Mouse (Mus musculus): Measurements from ENCODE around the gene Zfp827. TPM values are rescaled to one million over a fixed set of nuclear protein-coding genes. Genes with fewer than 3 reads are reported as not detected.

Zfp827 gene
- polyA plus RNA-seq, 1 experiment from 2014 or later: 11.4 TPM

GRCm38 (mm10) chr8:79096970-79097369, 68.7 kb downstream of the Zfp827 start:
- ATAC-seq (ENCODE audit: low FRiP score, low read depth): no peak
- Histone ChIP-seq H3K9ac (no peak overlapping the region), H3K36me3 (peaks cover 15% of the 10 kb centered on the region; the same call in 1 of the 2 replicates), H3K9me3 (no peaks in the 10 kb centered on the region), H3K27ac (no peak overlapping the region), H3K4me1 (peaks cover 3% of the 10 kb centered on the region; the same call in 1 of the 2 replicates), H3K4me3 (no peak overlapping the region), H3K4me2 (replicated peaks) (no peak overlapping the region), H3K27me3 (replicated peaks) (no peaks in the 10 kb centered on the region)
- whole genome bisulfite sequencing: 65% methylated on average over 11 of the region's 11 CpGs

- Histone ChIP-seq H3K36me3 (peaks cover 7% of the 10 kb centered on the region; the same call in 1 of the 2 replicates), H3K4me1 (peaks cover 9% of the 10 kb centered on the region; the same call in 1 of the 2 replicates), H3K4me3 (no peak overlapping the region), H3K4me2 (replicated peaks) (no peak overlapping the region), H3K9ac (no peak overlapping the region), H3K27me3 (replicated peaks) (no peaks in the 10 kb centered on the region), H3K27ac (no peak overlapping the region), H3K9me3 (no peaks in the 10 kb centered on the region)
- no peak for ATAC-seq (ENCODE audit: low FRiP score, low read depth)
- 85% methylated on average over 4 of the region's 4 CpGs for WGBS
Measured at GRCm38 (mm10) chr8:79102707-79103106, 74.5 kb downstream of the Zfp827 start.

GRCm38 (mm10) chr8:79103185-79103878, 75.1 kb downstream of the Zfp827 start:
- H3K9ac ChIP-seq: no peak overlapping the region
- H3K27ac ChIP-seq: no peak overlapping the region
- no peaks in the 10 kb centered on the region for H3K27me3 ChIP-seq (replicated peaks)

GRCm38 (mm10) chr8:79103923-79104580, 75.8 kb downstream of the Zfp827 start:
- no peak overlapping the region for H3K4me2 ChIP-seq (replicated peaks)
- H3K27ac ChIP-seq: no peak overlapping the region
- H3K9ac ChIP-seq: no peak overlapping the region
- H3K36me3 ChIP-seq: peaks cover 11% of the 10 kb centered on the region; the same call in 1 of the 2 replicates
- no peak for ATAC-seq (ENCODE audit: low FRiP score, low read depth)
- H3K9me3 ChIP-seq: no peaks in the 10 kb centered on the region
- no peaks in the 10 kb centered on the region for H3K27me3 ChIP-seq (replicated peaks)
- no peak overlapping the region for H3K4me3 ChIP-seq
- H3K4me1 ChIP-seq: 0 out of 2 replicates have a peak, but pooled peaks cover 6% of the 10 kb centered on the region
- WGBS: 69% methylated on average over 9 of the region's 9 CpGs

More at GRCm38 (mm10) chr8:79103185-79103878, 75.1 kb downstream of the Zfp827 start:
- Histone ChIP-seq H3K4me2 (replicated peaks) (no peak overlapping the region), H3K4me3 (no peak overlapping the region), H3K4me1 (peaks cover 8% of the 10 kb centered on the region; the same call in 1 of the 2 replicates), H3K9me3 (no peaks in the 10 kb centered on the region), H3K36me3 (peaks cover 7% of the 10 kb centered on the region; the same call in 1 of the 2 replicates)
- 86% methylated on average over 14 of the region's 14 CpGs for WGBS
- no peak for ATAC-seq (ENCODE audit: low FRiP score, low read depth)

GRCm38 (mm10) chr8:79104634-79105033, 76.4 kb downstream of the Zfp827 start:
- Histone ChIP-seq H3K27ac (no peak overlapping the region), H3K9ac (no peak overlapping the region), H3K9me3 (no peaks in the 10 kb centered on the region), H3K36me3 (peaks cover 12% of the 10 kb centered on the region; the same call in 1 of the 2 replicates), H3K4me2 (replicated peaks) (no peak overlapping the region), H3K27me3 (replicated peaks) (no peaks in the 10 kb centered on the region), H3K4me3 (no peak overlapping the region), H3K4me1 (0 out of 2 replicates have a peak, but pooled peaks cover 6% of the 10 kb centered on the region)
- WGBS: 87% methylated on average over 9 of the region's 9 CpGs
- ATAC-seq (ENCODE audit: low FRiP score, low read depth): no peak

GRCm38 (mm10) chr8:79105186-79105585, 76.9 kb downstream of the Zfp827 start:
- Histone ChIP-seq H3K27me3 (replicated peaks) (no peaks in the 10 kb centered on the region), H3K4me2 (replicated peaks) (no peak overlapping the region), H3K27ac (no peak overlapping the region), H3K9ac (no peak overlapping the region), H3K4me1 (0 out of 2 replicates have a peak, but pooled peaks cover 6% of the 10 kb centered on the region), H3K4me3 (no peak overlapping the region), H3K9me3 (no peaks in the 10 kb centered on the region), H3K36me3 (peaks cover 12% of the 10 kb centered on the region; the same call in 1 of the 2 replicates)
- WGBS: 83% methylated on average over 10 of the region's 10 CpGs
- no peak for ATAC-seq (ENCODE audit: low FRiP score, low read depth)

GRCm38 (mm10) chr8:79111461-79111860, 83.2 kb downstream of the Zfp827 start:
- Histone ChIP-seq H3K4me2 (replicated peaks) (no peak overlapping the region), H3K27me3 (replicated peaks) (no peaks in the 10 kb centered on the region), H3K36me3 (peaks cover 18% of the 10 kb centered on the region), H3K4me3 (no peak overlapping the region), H3K9ac (no peak overlapping the region), H3K27ac (no peak overlapping the region), H3K9me3 (no peaks in the 10 kb centered on the region), H3K4me1 (no peaks in the 10 kb centered on the region)
- WGBS: 92% methylated on average over 8 of the region's 8 CpGs
- ATAC-seq (ENCODE audit: low FRiP score, low read depth): no peak

- 97% methylated on average over 18 of the region's 18 CpGs for WGBS
- no peak overlapping the region for H3K9ac ChIP-seq
- no peaks in the 10 kb centered on the region for H3K27me3 ChIP-seq (replicated peaks)
- no peaks in the 10 kb centered on the region for H3K9me3 ChIP-seq
- H3K4me1 ChIP-seq: no peaks in the 10 kb centered on the region
- peak; percentile 42; the same call in 1 of the 2 replicates for ATAC-seq (ENCODE audit: low FRiP score, low read depth)
- no peak overlapping the region for H3K27ac ChIP-seq
- no peak overlapping the region for H3K4me2 ChIP-seq (replicated peaks)
- H3K4me3 ChIP-seq: no peak overlapping the region
- peaks cover 18% of the 10 kb centered on the region for H3K36me3 ChIP-seq
Measured at GRCm38 (mm10) chr8:79112480-79112879, 84.2 kb downstream of the Zfp827 start.

GRCm38 (mm10) chr8:79113533-79113932, 85.3 kb downstream of the Zfp827 start:
- Histone ChIP-seq H3K4me1 (no peaks in the 10 kb centered on the region), H3K4me3 (no peak overlapping the region), H3K4me2 (replicated peaks) (no peak overlapping the region), H3K27ac (no peak overlapping the region), H3K27me3 (replicated peaks) (no peaks in the 10 kb centered on the region), H3K9ac (no peak overlapping the region), H3K36me3 (peaks cover 27% of the 10 kb centered on the region), H3K9me3 (no peaks in the 10 kb centered on the region)
- 94% methylated on average over 9 of the region's 9 CpGs for WGBS
- no peak for ATAC-seq (ENCODE audit: low FRiP score, low read depth)

GRCm38 (mm10) chr8:79114561-79114960, 86.3 kb downstream of the Zfp827 start:
- ATAC-seq (ENCODE audit: low FRiP score, low read depth): no peak
- H3K9ac ChIP-seq: no peak overlapping the region
- no peak overlapping the region for H3K27ac ChIP-seq
- H3K4me3 ChIP-seq: no peak overlapping the region
- no peaks in the 10 kb centered on the region for H3K4me1 ChIP-seq
- H3K4me2 ChIP-seq (replicated peaks): no peak overlapping the region
- WGBS: 75% methylated on average over 6 of the region's 6 CpGs
- no peaks in the 10 kb centered on the region for H3K27me3 ChIP-seq (replicated peaks)
- H3K9me3 ChIP-seq: no peaks in the 10 kb centered on the region
- peaks cover 29% of the 10 kb centered on the region for H3K36me3 ChIP-seq

- no peak overlapping the region for H3K27ac ChIP-seq
- no peak overlapping the region for H3K4me2 ChIP-seq (replicated peaks)
- no peak overlapping the region for H3K9ac ChIP-seq
- peaks cover 46% of the 10 kb centered on the region for H3K36me3 ChIP-seq
- no peak overlapping the region for H3K4me3 ChIP-seq
- ATAC-seq (ENCODE audit: low FRiP score, low read depth): no peak
- WGBS: 89% methylated on average over 7 of the region's 7 CpGs
- no peaks in the 10 kb centered on the region for H3K9me3 ChIP-seq
- H3K4me1 ChIP-seq: no peaks in the 10 kb centered on the region
- H3K27me3 ChIP-seq (replicated peaks): no peaks in the 10 kb centered on the region
Measured at GRCm38 (mm10) chr8:79116436-79116835, 88.2 kb downstream of the Zfp827 start.

- ATAC-seq (ENCODE audit: low FRiP score, low read depth): no peak
- H3K9ac ChIP-seq: no peak overlapping the region
- no peaks in the 10 kb centered on the region for H3K27me3 ChIP-seq (replicated peaks)
- WGBS: 95% methylated on average over 7 of the region's 7 CpGs
- no peaks in the 10 kb centered on the region for H3K4me1 ChIP-seq
- H3K27ac ChIP-seq: no peak overlapping the region
- no peaks in the 10 kb centered on the region for H3K9me3 ChIP-seq
- H3K4me3 ChIP-seq: no peak overlapping the region
- peaks cover 53% of the 10 kb centered on the region for H3K36me3 ChIP-seq
- no peak overlapping the region for H3K4me2 ChIP-seq (replicated peaks)
Measured at GRCm38 (mm10) chr8:79117711-79118110, 89.5 kb downstream of the Zfp827 start.
